Mouse (Mus musculus) right cerebral cortex, postnatal 10 days (tissue): ENCODE results near the gene Gm11564.
"Not testable (repeated sequence)": the region's sequence is repeated elsewhere in the genome, so short reads cannot be mapped to it uniquely, and the experiment has no call there.

Experiments
- DNase-seq, 2 experiments: peaks; one replicate each; pipeline ENCODE4 v3.0.0; 2021; ENCODE audit warnings: low spot score in 2 of 2

Gm11564 gene

GRCm38 (mm10) chr11:99815566-99815965 lies at the start of gene Gm11564:
Gene Gm11564, minus strand, starts transcription at chr11:99815666.
- DNase-seq: not testable (repeated sequence)

DNA sequence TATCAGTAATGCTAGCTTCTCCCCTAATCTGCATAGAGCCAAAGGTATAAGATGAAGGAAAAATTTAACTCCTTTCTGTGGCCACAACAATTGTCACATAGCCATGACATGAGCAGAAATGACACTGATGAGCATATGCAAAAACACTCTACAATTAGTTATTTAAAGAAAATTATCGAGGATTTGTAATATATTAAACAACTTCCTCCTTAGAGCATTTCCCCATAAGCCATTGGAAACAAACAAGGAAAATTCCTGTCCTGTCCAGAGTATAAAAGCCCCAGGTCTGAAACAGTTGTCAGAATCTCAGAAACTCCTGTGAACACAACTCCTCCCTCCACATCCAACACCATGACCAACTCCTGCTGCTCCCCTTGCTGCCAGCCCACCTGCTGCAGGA lies 48.7 kb upstream of the Gm11564 start, which contains the start of gene Gm11559:
Gene Gm11559 (plus strand): TSS at position 301 of the 400 bp plus-strand sequence.
- DNase-seq: not testable (repeated sequence)

- DNase-seq: no peak
Observed at GRCm38 (mm10) chr11:99858761-99859160, 43.3 kb upstream of the Gm11564 start.

- DNase-seq: no peak
Observed at GRCm38 (mm10) chr11:99857617-99858016, 42.2 kb upstream of the Gm11564 start, which contains the start of gene Gm11568. Gene Gm11568, plus strand, starts transcription at chr11:99857917.

DNA sequence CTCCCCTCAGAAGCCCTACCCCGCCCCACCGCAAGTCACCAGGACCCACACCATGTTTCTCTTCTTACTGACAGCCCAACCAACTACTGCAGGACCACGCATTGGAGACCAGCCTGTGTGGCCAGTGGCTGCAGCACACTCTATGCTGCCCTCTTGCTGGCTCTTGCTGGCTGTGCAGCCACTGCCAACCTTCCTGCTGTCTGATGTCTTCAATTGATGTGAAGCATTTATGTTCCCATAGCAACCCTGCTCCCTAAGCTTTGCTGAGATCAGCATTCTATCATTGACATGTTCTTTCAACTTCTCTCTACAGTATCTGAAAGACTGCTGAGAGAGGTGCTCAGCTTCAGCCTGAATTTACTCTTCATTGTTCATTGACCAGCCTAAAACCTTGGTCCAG lies 38.7 kb upstream of the Gm11564 start:
- peak in 1 of 2 experiments; percentile 30 for DNase-seq

GRCm38 (mm10) chr11:99851508-99851907 lies 36.0 kb upstream of the Gm11564 start, which contains the start of gene Krtap4-16:
Gene Krtap4-16, minus strand, starts transcription at chr11:99851608.
- DNase-seq: no peak

DNA sequence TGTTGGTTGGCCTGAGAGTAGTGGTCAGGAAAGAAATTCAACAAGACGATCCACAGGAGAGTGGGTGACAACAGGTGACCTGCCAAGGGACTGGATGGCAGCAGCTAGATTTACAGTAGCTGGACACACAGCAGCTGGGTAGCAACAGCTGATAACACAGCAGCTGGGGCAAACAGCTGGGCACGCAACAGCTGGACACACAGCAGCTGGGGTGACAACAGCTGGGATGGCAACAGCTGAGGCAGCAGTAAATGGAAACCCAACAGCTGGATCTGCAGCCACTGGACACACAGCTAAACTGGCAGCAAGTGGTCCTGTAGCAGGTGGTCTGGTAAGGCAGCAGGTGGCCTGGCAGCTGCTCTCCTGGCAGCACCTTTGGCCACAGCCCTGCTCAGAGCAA lies 31.3 kb upstream of the Gm11564 start:
- no peak for DNase-seq

- DNase-seq: no peak
Observed at GRCm38 (mm10) chr11:99842185-99842584, 26.7 kb upstream of the Gm11564 start.

- no peak for DNase-seq
Observed at GRCm38 (mm10) chr11:99837966-99838365, 22.5 kb upstream of the Gm11564 start, which contains the start of gene 2300003K06Rik. Gene 2300003K06Rik, minus strand, starts transcription at chr11:99838066.

DNA sequence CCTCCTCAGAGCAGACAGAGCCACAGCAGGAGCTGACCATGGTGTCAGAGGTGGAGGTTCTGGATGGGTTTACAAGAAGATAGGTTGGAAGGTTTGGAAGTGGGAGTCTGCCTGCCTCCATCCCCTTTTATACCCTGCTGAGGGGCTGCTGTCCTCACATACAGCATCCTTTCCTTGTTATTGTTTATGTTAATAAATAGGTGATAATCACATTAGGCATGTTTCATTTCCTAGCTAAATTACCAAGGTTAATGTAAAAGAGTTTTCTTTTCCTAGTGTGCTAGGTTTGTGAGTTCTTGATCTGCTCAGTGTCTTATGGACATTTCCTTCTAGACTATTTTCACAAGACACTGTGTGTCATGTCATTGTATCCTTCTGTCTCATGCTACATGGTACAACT lies 5.7 kb downstream of the Gm11564 start, which contains the start of gene Krtap4-13:
Gene Krtap4-13 (minus strand): TSS at position 101 of the 400 bp plus-strand sequence.
- DNase-seq: not testable (repeated sequence)

- not testable (repeated sequence) for DNase-seq
Observed at GRCm38 (mm10) chr11:99804346-99804745, 11.1 kb downstream of the Gm11564 start, which contains the start of gene Gm11554. Gene Gm11554, minus strand, starts transcription at chr11:99804446.

DNA sequence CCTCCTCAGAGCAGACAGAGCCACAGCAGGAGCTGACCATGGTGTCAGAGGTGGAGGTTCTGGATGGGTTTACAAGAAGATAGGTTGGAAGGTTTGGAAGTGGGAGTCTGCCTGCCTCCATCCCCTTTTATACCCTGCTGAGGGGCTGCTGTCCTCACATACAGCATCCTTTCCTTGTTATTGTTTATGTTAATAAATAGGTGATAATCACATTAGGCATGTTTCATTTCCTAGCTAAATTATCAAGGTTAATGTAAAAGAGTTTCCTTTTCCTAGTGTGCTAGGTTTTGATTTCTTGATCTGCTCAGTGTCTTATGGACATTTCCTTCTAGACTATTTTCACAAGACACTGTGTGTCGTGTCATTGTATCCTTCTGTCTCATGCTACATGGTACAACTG lies 16.6 kb downstream of the Gm11564 start, which contains the start of gene Gm11569:
Gene Gm11569 (minus strand): TSS at position 101 of the 400 bp plus-strand sequence.
- not testable (repeated sequence) for DNase-seq

DNA sequence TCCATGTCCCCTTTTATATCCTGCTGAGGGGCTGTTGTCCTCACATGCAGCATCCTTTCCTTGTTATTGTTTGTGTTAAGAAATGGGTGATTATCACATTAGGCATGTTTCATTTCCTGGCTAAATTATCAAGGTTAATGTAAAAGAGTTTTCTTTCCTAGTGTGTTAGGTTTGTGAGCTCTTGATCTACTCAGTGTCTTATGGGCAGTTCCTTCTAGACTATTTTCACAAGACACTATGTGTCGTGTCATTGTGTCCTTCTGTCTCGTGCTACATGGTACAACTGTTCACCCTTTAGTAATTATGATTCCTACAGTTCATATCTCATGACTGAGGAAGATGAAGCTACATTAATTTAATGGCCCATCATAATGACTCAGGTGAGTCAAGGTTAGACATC lies 22.1 kb downstream of the Gm11564 start, which contains the start of gene Gm11596:
Gene Gm11596 (minus strand): TSS at position 101 of the 400 bp plus-strand sequence.
- no peak for DNase-seq

- not testable (repeated sequence) for DNase-seq
Observed at GRCm38 (mm10) chr11:99784900-99785299, 30.6 kb downstream of the Gm11564 start, which contains the start of gene Krtap4-9. Gene Krtap4-9, plus strand, starts transcription at chr11:99785200.

DNA sequence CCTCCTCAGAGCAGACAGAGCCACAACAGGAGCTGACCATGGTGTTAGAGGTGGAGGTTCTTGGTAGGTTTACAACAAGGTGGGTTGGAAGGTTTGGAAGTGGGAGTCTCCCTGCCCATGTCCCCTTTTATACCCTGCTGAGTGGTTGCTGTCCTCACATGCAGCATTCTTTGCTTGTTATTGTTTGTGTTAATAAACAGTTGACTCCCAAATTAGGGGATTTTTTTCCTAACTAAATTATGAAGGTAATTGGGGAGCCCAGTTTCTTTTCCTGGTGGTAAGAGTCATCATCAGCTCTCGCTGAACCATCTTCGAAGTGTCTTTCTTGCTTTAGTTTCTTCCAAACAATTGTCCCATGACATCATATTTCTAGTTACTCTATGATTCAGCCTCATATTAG lies 34.9 kb downstream of the Gm11564 start, which contains the start of gene Krtap4-8:
Gene Krtap4-8 (minus strand): TSS at position 101 of the 400 bp plus-strand sequence.
- DNase-seq: no peak

GRCm38 (mm10) chr11:99778401-99778800 lies 37.1 kb downstream of the Gm11564 start:
- DNase-seq: no peak

- not testable (repeated sequence) for DNase-seq
Observed at GRCm38 (mm10) chr11:99772813-99773212, 42.7 kb downstream of the Gm11564 start, which contains the start of gene Gm11595. Gene Gm11595, minus strand, starts transcription at chr11:99772913.

DNA sequence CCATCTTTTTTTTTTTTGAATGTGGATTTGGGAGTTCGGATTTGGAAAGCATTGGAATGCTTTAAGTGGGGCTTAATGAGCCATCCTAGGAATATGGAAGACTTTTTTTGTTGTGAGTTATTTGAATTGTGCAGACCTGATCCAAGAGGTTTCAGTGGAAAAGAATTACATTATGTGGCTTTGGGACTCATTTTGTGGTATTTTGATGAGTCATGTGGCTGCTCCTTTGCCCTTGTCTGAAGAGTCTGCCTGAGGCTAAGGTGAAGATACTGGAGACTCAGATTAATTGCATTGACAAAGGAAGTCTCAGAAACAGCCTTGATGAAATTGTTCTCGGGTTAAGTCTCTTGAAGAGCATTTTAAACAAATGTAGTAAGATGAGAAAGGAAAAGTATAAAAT lies 47.1 kb downstream of the Gm11564 start:
- no peak for DNase-seq
